12 mouse cellular contexts compared by ENCODE assay signal in genomic region chr4:134488211-134488610, GRCm38 (mm10). TPM values are rescaled to one million over a fixed set of nuclear protein-coding genes. Genes with fewer than 3 reads are reported as not detected.
"Had no signal": no experiment of that assay in that cellular context is flagged by ENCODE, and none has a peak within 500 bp of the region (broad histone marks: within the 10 kb centered on the region; RNA-seq: fewer than 3 reads in every experiment).

No protein-coding gene starts in this region.

- H3K9me3 ChIP-seq: hindbrain, embryonic 15.5 days; kidney, embryonic 15.5 days; limb, embryonic 15.5 days; midbrain, embryonic 15.5 days; neural tube, embryonic 12.5 days had no signal

- H3K9ac ChIP-seq: hindbrain, embryonic 15.5 days; kidney, embryonic 15.5 days; limb, embryonic 15.5 days; midbrain, embryonic 15.5 days; neural tube, embryonic 12.5 days had no signal

- H3K4me1 ChIP-seq: kidney, embryonic 15.5 days; neural tube, embryonic 12.5 days had no signal

- ATAC-seq: intestine, embryonic 16.5 days; midbrain, embryonic 15.5 days had no signal

- DNase-seq: kidney, adult 2 months; kidney, postnatal 14 days; thymus, adult 2 months; thymus, postnatal 36 days had no signal

- H3K4me2 ChIP-seq: hindbrain, embryonic 15.5 days; kidney, embryonic 15.5 days; limb, embryonic 15.5 days; midbrain, embryonic 15.5 days; neural tube, embryonic 12.5 days had no signal

- H3K27me3 ChIP-seq: hindbrain, embryonic 15.5 days; kidney, embryonic 15.5 days; limb, embryonic 15.5 days; midbrain, embryonic 15.5 days; neural tube, embryonic 12.5 days had no signal

- H3K27ac ChIP-seq: hindbrain, embryonic 15.5 days; kidney, embryonic 15.5 days; limb, embryonic 15.5 days; midbrain, embryonic 15.5 days; neural tube, embryonic 12.5 days had no signal

- H3K4me3 ChIP-seq: hindbrain, embryonic 15.5 days; kidney, embryonic 15.5 days; limb, embryonic 15.5 days; midbrain, embryonic 15.5 days; neural tube, embryonic 12.5 days had no signal

- H3K36me3 ChIP-seq: hindbrain, embryonic 15.5 days; kidney, embryonic 15.5 days; limb, embryonic 15.5 days; midbrain, embryonic 15.5 days; neural tube, embryonic 12.5 days had no signal

RNA-seq across cellular contexts. Expression of gene Aunip, which starts 22.6 kb away (rescaled TPM):
- total RNA-seq: monocyte, adult 5-6 weeks; neutrophil, adult 5-6 weeks had no signal
